ENCODE assay signal across 8 mouse cellular contexts in genomic region chr4:129049306-129050011, GRCm38 (mm10). TPM values are rescaled to one million over a fixed set of nuclear protein-coding genes. Genes with fewer than 3 reads are reported as not detected.
DNase-seq lines count a peak whose midpoint lies in the region; ATAC-seq lines count a peak whose summit lies in the region.

No protein-coding gene starts in this region.

- DNase-seq in layer of hippocampus, adult 9-11 months: peak; percentile 34
- DNase-seq in layer of hippocampus, adult 9-10 months (ENCODE audit: low spot score): no peak
- peak; percentile 43 for DNase-seq in cerebellum, adult 11 months
- DNase-seq in frontal cortex, adult 2 months (ENCODE audit: extremely low spot score in 1 of 2, low spot score in 1 of 2): peak; percentile 37 to 73
- DNase-seq in neural tube, embryonic 10.5 days (ENCODE audit: extremely low spot score, low spot score): peak; percentile 37
- no peak for DNase-seq in Muller cell, postnatal 12 days (ENCODE audit: inconsistent ontology term)
- no peak for DNase-seq in urinary bladder, postnatal 14 days (ENCODE audit: low spot score)

- H3K4me2 ChIP-seq in limb, embryonic 13.5 days (replicated peaks): peak overlapping the region; percentile 94

- H3K27me3 ChIP-seq in limb, embryonic 13.5 days: peaks cover 58% of the 10 kb centered on the region

- H3K9me3 ChIP-seq in limb, embryonic 13.5 days: no peaks in the 10 kb centered on the region

- H3K36me3 ChIP-seq in limb, embryonic 13.5 days: no peaks in the 10 kb centered on the region

- peak overlapping the region; percentile 52; the same call in 1 of the 2 replicates for H3K27ac ChIP-seq in limb, embryonic 13.5 days

- peak overlapping the region; percentile 57 for H3K4me3 ChIP-seq in limb, embryonic 13.5 days

- H3K9ac ChIP-seq in limb, embryonic 13.5 days: peak overlapping the region; percentile 70

- 5% methylated on average over 23 of the region's 23 CpGs for WGBS in limb, embryonic 13.5 days

- peaks cover 16% of the 10 kb centered on the region for H3K4me1 ChIP-seq in limb, embryonic 13.5 days

- no peak for ATAC-seq in limb, embryonic 13.5 days (ENCODE audit: low FRiP score, low read depth)

RNA-seq across cellular contexts. Expression of gene Rnf19b, which starts 8.6 kb away (rescaled TPM):
- 45.4 and 47.8 TPM in 2 replicates for polyA plus RNA-seq in frontal cortex, adult 2 months (2012; rRNA removed)
- polyA plus RNA-seq in limb, embryonic 13.5 days (2015; fragmentation: Nextera tagmentation; extraction: Ambion mirVana): 8.5 and 10.2 TPM in 2 replicates

RNA-seq across cellular contexts. Expression of gene Tmem54, which starts 55.9 kb away (rescaled TPM):
- 0.32 TPM in 1 of 2 replicates, not detected in the other for polyA plus RNA-seq in frontal cortex, adult 2 months (2012; rRNA removed)
- 5.0 and 5.6 TPM in 2 replicates for polyA plus RNA-seq in limb, embryonic 13.5 days (2015; fragmentation: Nextera tagmentation; extraction: Ambion mirVana)

RNA-seq across cellular contexts. Expression of gene Ak2, which starts 57.7 kb away (rescaled TPM):
- polyA plus RNA-seq in frontal cortex, adult 2 months (2012; rRNA removed): 41.8 and 42.2 TPM in 2 replicates
- polyA plus RNA-seq in limb, embryonic 13.5 days (2015; fragmentation: Nextera tagmentation; extraction: Ambion mirVana): 215 and 216 TPM in 2 replicates

Comparison
In these comparisons a context has a peak if more than half of its experiments do, and no peak if none do; other contexts are left out.
1. DNase-seq: peak in layer of hippocampus, adult 9-11 months (single experiment), cerebellum, adult 11 months (single experiment), frontal cortex, adult 2 months (2 of 2) and neural tube, embryonic 10.5 days (single experiment); none in layer of hippocampus, adult 9-10 months (single experiment), Muller cell, postnatal 12 days (single experiment) and urinary bladder, postnatal 14 days (single experiment).